Mouse (Mus musculus) adrenal gland, adult 2 months (tissue): ENCODE measurements around the gene Nudt4. TPM values are rescaled to one million over a fixed set of nuclear protein-coding genes. Genes with fewer than 3 reads are reported as not detected.
A peak's percentile ranks its signal among the peaks of the same experiment; 100 is the strongest.

Experiments
- DNase-seq: peaks from one replicate; pipeline ENCODE4 v3.0.0; 2021
- microRNA-seq, 2 experiments: library from miRNA; unstranded; fragments of <30 nt; microRNA quantifications; one replicate each; pipeline ENCODE4 v1.2.0; 2021
- polyA plus RNA-seq: library from polyadenylated mRNA; depleted of rRNA; stranded (reverse); fragments of >200 nt; gene quantifications from 2 replicates; pipeline ENCODE4 v1.2.3, GENCODE M21; 2012; rRNA removed
- total RNA-seq, 2 experiments: library from RNA; stranded (reverse); gene quantifications; 2 replicates each; pipeline ENCODE4 v1.2.3; 2021

Gene Nudt4
- total and polyA plus RNA-seq, 3 experiments = 67.5 to 159 (median 136) TPM

DNA sequence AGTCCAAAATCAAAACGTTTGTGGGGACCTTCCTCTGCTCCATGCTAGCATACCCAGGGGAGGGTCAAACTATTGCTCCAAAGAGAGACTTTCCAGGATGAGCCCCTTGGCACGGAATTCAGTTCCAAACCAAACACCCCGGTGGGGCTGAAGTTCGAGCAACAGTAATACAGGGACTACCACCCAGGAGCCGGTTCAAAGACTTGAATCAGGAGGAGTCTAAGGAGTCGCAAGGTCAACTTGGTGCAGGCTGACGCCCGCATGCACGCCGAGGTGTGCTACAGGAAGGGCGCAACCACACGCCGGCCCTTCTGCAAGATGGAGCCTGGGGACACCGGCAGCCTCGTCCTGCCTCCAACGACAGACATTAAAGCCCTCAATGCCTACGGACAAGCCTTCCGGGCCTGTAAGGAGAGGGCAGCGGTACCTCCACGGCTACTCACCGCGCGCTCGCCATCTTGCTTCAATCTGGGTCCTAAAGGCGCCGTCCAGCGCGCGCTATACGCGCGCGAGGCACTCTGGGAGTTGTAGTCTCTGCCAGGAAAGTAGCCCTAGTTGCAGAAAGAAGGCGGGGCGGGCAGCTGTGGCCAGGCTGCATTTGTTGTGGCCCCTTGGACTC is 62.4 kb downstream of the Nudt4 start, which contains the start of gene Mrpl42:
TSS of gene Mrpl42 (minus strand) at position 478 of the 619 bp plus-strand sequence.
- DNase-seq = peak; percentile 93

DNA sequence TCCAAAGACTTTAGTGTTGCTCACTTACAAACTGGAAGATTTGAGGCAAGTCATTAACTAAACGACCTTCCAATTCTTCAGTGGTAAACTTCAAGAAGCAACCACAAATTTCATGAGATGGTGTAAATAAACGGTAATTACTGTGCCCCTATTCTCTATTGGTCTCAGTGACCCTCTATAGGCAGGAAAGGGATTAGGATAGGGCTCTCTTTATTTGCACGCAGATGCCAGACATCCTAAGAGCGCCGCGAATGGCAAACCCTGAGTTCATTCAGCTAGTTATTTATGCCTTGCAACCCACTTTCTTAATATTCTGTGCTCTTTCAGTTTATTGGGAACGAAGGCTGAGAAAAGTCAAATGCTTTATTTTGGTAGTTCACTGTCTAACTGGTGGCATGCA is 62.9 kb downstream of the Nudt4 start:
- DNase-seq = no peak

Small RNAs within 50 kb of the gene (microRNA-seq; reads per million reads assigned to microRNA genes)
- gene Mir3058 = 9.1 to 16.7 reads per million in 2 experiments

Other genes starting within 250 kb of the Nudt4 start
- gene Cradd, start 240.0 kb downstream of the Nudt4 start, total RNA-seq = 10 to 100 TPM; 12.7 to 13.1 TPM
- gene Cradd, start 240.0 kb downstream of the Nudt4 start, polyA plus RNA-seq = 31.1 and 32.5 TPM in 2 replicates
- gene Socs2, start 147.0 kb downstream of the Nudt4 start, total RNA-seq = 10 to 100 TPM; 10.7 to 22.7 TPM
- gene Socs2, start 147.0 kb downstream of the Nudt4 start, polyA plus RNA-seq = 41.4 and 52.0 TPM in 2 replicates
- gene Mrpl42, start 62.2 kb downstream of the Nudt4 start, total RNA-seq = 100 to 1,000 TPM; 127 to 143 TPM
- 21.1 and 27.6 TPM in 2 replicates for gene Mrpl42, start 62.2 kb downstream of the Nudt4 start, polyA plus RNA-seq
- gene Ube2n, start 49.0 kb downstream of the Nudt4 start, total RNA-seq = 100 to 1,000 TPM; 140 to 156 TPM
- gene Ube2n, start 49.0 kb downstream of the Nudt4 start, polyA plus RNA-seq = 8.6 and 10.2 TPM in 2 replicates
- gene Anapc15-ps, start 109.3 kb upstream of the Nudt4 start, total RNA-seq = not detected
- gene Anapc15-ps, start 109.3 kb upstream of the Nudt4 start, polyA plus RNA-seq = not detected in 2 replicates